Mouse (Mus musculus) urinary bladder, postnatal 14 days (tissue): ENCODE results near the gene Slc3a2.
"Not testable (repeated sequence)": the region's sequence is repeated elsewhere in the genome, so short reads cannot be mapped to it uniquely, and the experiment has no call there.

Source experiments
- DNase-seq: peaks from one replicate; pipeline ENCODE4 v3.0.0; 2021; ENCODE audit warnings: low spot score

The Slc3a2 gene

GRCm38 (mm10) chr19:8727495-8728114, 4.4 kb upstream of the Slc3a2 start:
- DNase-seq: no peak

GRCm38 (mm10) chr19:8726609-8727390, 3.6 kb upstream of the Slc3a2 start:
- no peak for DNase-seq

GRCm38 (mm10) chr19:8725081-8725613, 2.0 kb upstream of the Slc3a2 start:
- DNase-seq: no peak

- DNase-seq: no peak
These were observed 1.2 kb upstream of the Slc3a2 start for GRCm38 (mm10) chr19:8724392-8724791.

GRCm38 (mm10) chr19:8723574-8724346, 591 bp upstream of the Slc3a2 start:
- DNase-seq: no peak

GRCm38 (mm10) chr19:8722559-8722906, 636 bp downstream of the Slc3a2 start:
- DNase-seq: no peak

GRCm38 (mm10) chr19:8722021-8722420, 1.1 kb downstream of the Slc3a2 start:
- DNase-seq: no peak

- no peak for DNase-seq
These were observed 1.8 kb downstream of the Slc3a2 start for GRCm38 (mm10) chr19:8721378-8721777.

- DNase-seq: not testable (repeated sequence)
These were observed 4.1 kb downstream of the Slc3a2 start for GRCm38 (mm10) chr19:8719037-8719436.

GRCm38 (mm10) chr19:8718357-8718756, 4.8 kb downstream of the Slc3a2 start:
- DNase-seq: peak; percentile 54

- DNase-seq: no peak
These were observed 6.2 kb downstream of the Slc3a2 start for GRCm38 (mm10) chr19:8716767-8717475.

GRCm38 (mm10) chr19:8715868-8716766, 7.1 kb downstream of the Slc3a2 start:
- DNase-seq: no peak

GRCm38 (mm10) chr19:8714653-8715481, 8.3 kb downstream of the Slc3a2 start:
- DNase-seq: no peak

GRCm38 (mm10) chr19:8713997-8714652, 9.0 kb downstream of the Slc3a2 start:
- no peak for DNase-seq

GRCm38 (mm10) chr19:8713306-8713996, 9.7 kb downstream of the Slc3a2 start:
- DNase-seq: peak; percentile 95

- peak; percentile 79 for DNase-seq
These were observed 10.3 kb downstream of the Slc3a2 start for GRCm38 (mm10) chr19:8712870-8713305.

- no peak for DNase-seq
These were observed 11.0 kb downstream of the Slc3a2 start for GRCm38 (mm10) chr19:8711949-8712869.

- DNase-seq: no peak
These were observed 11.7 kb downstream of the Slc3a2 start for GRCm38 (mm10) chr19:8711506-8711905.
